Mouse (Mus musculus): ENCODE measurements around the gene Ear14. TPM values are rescaled to one million over a fixed set of nuclear protein-coding genes. Genes with fewer than 3 reads are reported as not detected.

Ear14 gene
- polyA plus RNA-seq, 1 experiment from 2014 or later = not detected

Other genes starting within 250 kb of the Ear14 start
- 0.28 and 0.29 TPM in 2 replicates for gene Pnp2, start 247.4 kb upstream of the Ear14 start, polyA plus RNA-seq (2016; fragmentation: Nextera tagmentation; extraction: Ambion mirVana)
- not detected in 2 replicates for gene Rnase10, start 195.6 kb upstream of the Ear14 start, polyA plus RNA-seq (2016; fragmentation: Nextera tagmentation; extraction: Ambion mirVana)
- gene Rnase9, start 161.5 kb upstream of the Ear14 start, polyA plus RNA-seq (2016; fragmentation: Nextera tagmentation; extraction: Ambion mirVana) = not detected in 2 replicates
- not detected in 2 replicates for gene Rnase11, start 153.2 kb upstream of the Ear14 start, polyA plus RNA-seq (2016; fragmentation: Nextera tagmentation; extraction: Ambion mirVana)
- gene Rnase12, start 145.7 kb upstream of the Ear14 start, polyA plus RNA-seq (2016; fragmentation: Nextera tagmentation; extraction: Ambion mirVana) = not detected in 2 replicates
- not detected in 2 replicates for gene Olfr750, start 129.0 kb upstream of the Ear14 start, polyA plus RNA-seq (2016; fragmentation: Nextera tagmentation; extraction: Ambion mirVana)
- gene Rnase4, start 112.3 kb upstream of the Ear14 start, polyA plus RNA-seq (2016; fragmentation: Nextera tagmentation; extraction: Ambion mirVana) = 11.6 and 14.5 TPM in 2 replicates
- 3.1 and 4.2 TPM in 2 replicates for gene Ang, start 112.2 kb upstream of the Ear14 start, polyA plus RNA-seq (2016; fragmentation: Nextera tagmentation; extraction: Ambion mirVana)
- gene Eddm3b, start 89.0 kb upstream of the Ear14 start, polyA plus RNA-seq (2016; fragmentation: Nextera tagmentation; extraction: Ambion mirVana) = not detected in 2 replicates
- 0.11 and 0.24 TPM in 2 replicates for gene Rnase6, start 79.5 kb upstream of the Ear14 start, polyA plus RNA-seq (2016; fragmentation: Nextera tagmentation; extraction: Ambion mirVana)
- 0.39 TPM in 1 of 2 replicates, not detected in the other for gene Rnase1, start 56.6 kb upstream of the Ear14 start, polyA plus RNA-seq (2016; fragmentation: Nextera tagmentation; extraction: Ambion mirVana)
- not detected in 2 replicates for gene Rnase2b, start 41.1 kb upstream of the Ear14 start, polyA plus RNA-seq (2016; fragmentation: Nextera tagmentation; extraction: Ambion mirVana)
- gene Ang2, start 4.2 kb upstream of the Ear14 start, polyA plus RNA-seq (2016; fragmentation: Nextera tagmentation; extraction: Ambion mirVana) = not detected in 2 replicates
- not detected in 2 replicates for gene Rnase2a, start 52.7 kb downstream of the Ear14 start, polyA plus RNA-seq (2016; fragmentation: Nextera tagmentation; extraction: Ambion mirVana)
- not detected in 2 replicates for gene Gm7247, start 158.4 kb downstream of the Ear14 start, polyA plus RNA-seq (2016; fragmentation: Nextera tagmentation; extraction: Ambion mirVana)
- not detected in 2 replicates for gene Vmn2r88, start 207.4 kb downstream of the Ear14 start, polyA plus RNA-seq (2016; fragmentation: Nextera tagmentation; extraction: Ambion mirVana)
- gene Vmn2r89, start 248.5 kb downstream of the Ear14 start, polyA plus RNA-seq (2016; fragmentation: Nextera tagmentation; extraction: Ambion mirVana) = not detected in 2 replicates